Mouse (Mus musculus) MEL (cell line): ENCODE data around the gene Afg1l.

ENCODE experiments used
- CTCF ChIP-seq, 3 experiments: IDR thresholded peaks in 2 of 3; conservative IDR thresholded peaks in 1 of 3; 2 replicates each; pipeline ENCODE4 v1.5.1; 2011 to 2012; ENCODE audit warnings: low read length in 3 of 3, low read depth in 2 of 3, mild to moderate bottlenecking in 2 of 3, improper control_type of control experiment in 1 of 3, inconsistent platforms in 1 of 3, mixed read lengths in 1 of 3, moderate library complexity in 1 of 3; ENCODE audit not compliant: control insufficient read depth in 1 of 3, insufficient read depth in 1 of 3, poor library complexity in 1 of 3, severe bottlenecking in 1 of 3
- GATA1 ChIP-seq: IDR thresholded peaks from 2 replicates; pipeline ENCODE4 v1.6.1; 2011; ENCODE audit warnings: low read depth, low read length, improper control_type of control experiment
- JUND ChIP-seq: IDR thresholded peaks from 2 replicates; pipeline ENCODE4 v1.6.1; 2011; ENCODE audit warnings: low read depth, mild to moderate bottlenecking, improper control_type of control experiment, low read length
- MAFK ChIP-seq: IDR thresholded peaks from 2 replicates; pipeline ENCODE4 v1.6.1; 2011; ENCODE audit warnings: low read depth, mild to moderate bottlenecking, low read length, improper control_type of control experiment, borderline replicate concordance
- MAX ChIP-seq: IDR thresholded peaks from 2 replicates; pipeline ENCODE4 v1.6.1; 2011; ENCODE audit warnings: low read length, improper control_type of control experiment
- MAZ ChIP-seq: IDR thresholded peaks from 2 replicates; pipeline ENCODE4 v1.6.1; 2012; ENCODE audit warnings: low read depth, mild to moderate bottlenecking, inconsistent platforms, low read length, improper control_type of control experiment
- POLR2A ChIP-seq, 2 experiments: IDR thresholded peaks; 2 replicates each; pipeline ENCODE4 v1.6.1; 2011 to 2012; ENCODE audit warnings: low read length in 2 of 2, mild to moderate bottlenecking in 2 of 2, control low read depth in 1 of 2, improper control_type of control experiment in 1 of 2, low read depth in 1 of 2, moderate library complexity in 1 of 2; ENCODE audit not compliant: control insufficient read depth in 1 of 2, insufficient read depth in 1 of 2, poor library complexity in 1 of 2
- TCF12 ChIP-seq: IDR thresholded peaks from 2 replicates; pipeline ENCODE4 v1.6.1; 2014; ENCODE audit warnings: low read depth, mild to moderate bottlenecking, inconsistent platforms, low read length, improper control_type of control experiment, moderate library complexity
- UBTF ChIP-seq: IDR thresholded peaks from 2 replicates; pipeline ENCODE4 v1.6.1; 2012; ENCODE audit warnings: low read depth, mild to moderate bottlenecking, inconsistent platforms, low read length, improper control_type of control experiment, moderate library complexity, borderline replicate concordance; ENCODE audit not compliant: insufficient read depth
- USF1 ChIP-seq: IDR thresholded peaks from 2 replicates; pipeline ENCODE4 v1.6.1; 2014; ENCODE audit warnings: low read depth, mild to moderate bottlenecking, inconsistent platforms, low read length, improper control_type of control experiment, moderate library complexity

DNA sequence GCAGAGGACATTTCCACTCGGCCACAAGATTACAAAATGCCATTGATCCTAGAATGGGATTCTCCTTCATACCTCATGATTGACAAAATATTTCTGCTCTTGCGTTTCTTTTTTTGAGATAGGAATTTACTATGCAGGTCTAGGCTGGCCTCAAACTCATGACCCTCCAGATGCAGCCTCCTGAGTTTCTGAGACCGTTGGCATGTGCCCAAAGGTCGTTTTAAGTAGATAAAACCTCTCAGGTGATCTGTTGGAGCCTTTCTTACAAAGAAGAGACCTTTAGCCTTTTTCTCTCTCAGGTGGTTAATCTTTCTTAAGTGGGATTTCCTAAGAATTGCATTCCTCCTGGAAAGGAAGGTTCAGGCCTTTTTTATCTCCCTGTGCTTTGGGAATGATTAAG lies 14.6 kb upstream of the Afg1l start:
- TF ChIP-seq POLR2A (IDR thresholded peaks at IDR 0.05; ENCODE audit: control insufficient read depth in 1 of 2, insufficient read depth in 1 of 2, low read depth in 1 of 2, low read length in 2 of 2, poor library complexity in 1 of 2) (no peak), CTCF (IDR thresholded peaks at IDR 0.05 in 2 of 3, conservative IDR thresholded peaks at IDR 0.05 in 1 of 3; ENCODE audit: control insufficient read depth in 1 of 3, insufficient read depth in 1 of 3, low read depth in 2 of 3, low read length in 3 of 3, poor library complexity in 1 of 3, severe bottlenecking in 1 of 3) (no peak), MAX (no peak), GATA1 (no peak), TCF12 (no peak), MAZ (no peak), JUND (no peak), UBTF (no peak), USF1 (no peak), MAFK (no peak)
